Mouse (Mus musculus): ENCODE results near the gene Rbfox3. TPM values are rescaled to one million over a fixed set of nuclear protein-coding genes. Genes with fewer than 3 reads are reported as not detected.

Gene Rbfox3
- polyA plus RNA-seq, 1 experiment from 2014 or later, result not detected

DNA sequence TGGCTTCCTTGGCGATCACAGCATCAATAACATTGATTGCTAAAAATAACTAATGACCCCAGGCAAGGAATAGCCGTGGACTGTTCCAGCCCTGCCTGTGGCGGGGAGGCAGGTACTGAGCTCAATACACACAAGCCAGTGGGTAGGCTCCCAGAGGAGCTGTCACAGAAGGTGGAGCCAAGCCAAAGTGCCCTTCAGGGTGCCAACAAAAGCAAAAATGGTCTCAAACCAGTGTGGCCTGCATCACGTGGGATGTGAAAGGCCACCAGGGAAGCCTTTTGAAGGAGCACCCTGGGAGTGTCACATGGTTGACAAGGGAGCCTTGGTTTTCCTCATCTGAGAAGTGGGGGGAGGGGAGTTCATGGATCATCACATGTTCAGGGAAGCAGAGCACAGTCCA, 255.6 kb downstream of the Rbfox3 start:
- ChIA-PET CTCF (no interaction called here), POLR2A (no interaction called here)
- ATAC-seq (no peak), DNase-seq (ENCODE audit: low read depth, low spot score) (no peak)
- in situ Hi-C loops (cut with MboI; ENCODE audit: low pct_unique_long_range_greater_than_20kb), result no loop called here
- peaks cover 53% of the 10 kb centered on the region for H3K27me3 ChIP-seq
- TF ChIP-seq CTCF (IDR thresholded peaks at IDR 0.05), result no peak

GRCm38 (mm10) chr11:118653521-118654318, 257.7 kb downstream of the Rbfox3 start:
- CTCF ChIA-PET, result no interaction called here
- no peak for ATAC-seq
- in situ Hi-C loops (cut with MboI; ENCODE audit: low pct_unique_long_range_greater_than_20kb), result no loop called here
- peaks cover 57% of the 10 kb centered on the region for H3K27me3 ChIP-seq
- no peak for TF ChIP-seq CTCF (IDR thresholded peaks at IDR 0.05)
- POLR2A ChIA-PET, result interaction anchor here (0.6 kb wide), 1 partner anchor 475 kb away, joined by 3 read pairs; no protein-coding TSS in a partner anchor
- no peak for DNase-seq (ENCODE audit: low read depth, low spot score)

DNA sequence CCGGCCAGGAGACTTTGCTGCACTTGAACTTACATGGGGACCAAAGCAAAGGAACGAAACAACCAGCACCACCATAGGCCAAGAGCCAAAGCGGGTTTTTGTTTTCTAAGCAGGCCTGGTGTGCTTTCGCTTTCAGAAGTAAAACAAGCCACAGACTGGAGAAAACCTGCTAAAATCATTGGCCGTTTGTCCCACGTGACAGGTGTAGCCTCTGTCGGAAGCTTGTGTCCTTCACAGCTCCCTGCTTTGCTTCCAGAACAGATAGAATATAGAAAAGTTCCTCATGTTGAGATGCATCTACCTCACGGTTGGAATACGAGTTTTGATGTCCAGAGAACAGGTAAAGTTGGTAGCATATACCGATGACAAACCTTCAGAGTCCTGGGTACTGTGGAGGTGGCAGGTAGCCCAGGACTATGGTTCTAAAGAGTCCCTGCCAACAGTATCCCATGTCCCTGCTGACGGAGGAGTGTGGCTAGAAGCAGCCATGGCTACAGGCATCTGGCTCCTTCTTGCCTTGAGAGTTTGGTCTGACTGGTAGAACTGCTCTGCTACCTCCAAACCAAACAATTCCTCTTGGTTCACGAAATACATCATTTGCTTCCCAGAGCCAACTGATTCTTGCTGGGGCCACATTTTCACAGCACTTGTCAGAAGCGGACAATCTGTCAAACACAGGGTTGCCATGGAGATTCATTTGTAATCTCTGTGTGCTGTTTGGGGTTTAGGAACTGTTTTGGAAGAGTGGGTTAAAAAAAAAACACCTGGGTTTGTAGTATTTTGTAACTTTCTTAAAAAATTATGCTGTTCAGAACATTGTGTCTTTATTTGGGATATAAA, 258.8 kb downstream of the Rbfox3 start:
- in situ Hi-C loops (cut with MboI; ENCODE audit: low pct_unique_long_range_greater_than_20kb), result no loop called here
- TF ChIP-seq CTCF (IDR thresholded peaks at IDR 0.05), result no peak
- POLR2A ChIA-PET, result no interaction called here
- DNase-seq (ENCODE audit: low read depth, low spot score), result no peak
- ATAC-seq, result no peak
- H3K27me3 ChIP-seq, result peaks cover 55% of the 10 kb centered on the region
- CTCF ChIA-PET, result no interaction called here

GRCm38 (mm10) chr11:118648369-118648768, 263.0 kb downstream of the Rbfox3 start:
- peaks cover 57% of the 10 kb centered on the region for H3K27me3 ChIP-seq
- ATAC-seq (no peak), DNase-seq (ENCODE audit: low read depth, low spot score) (no peak)
- ChIA-PET POLR2A (interaction anchor here (0.6 kb wide), 1 partner anchor 123 kb away, joined by 3 read pairs; no protein-coding TSS in a partner anchor), CTCF (no interaction called here)
- in situ Hi-C loops (cut with MboI; ENCODE audit: low pct_unique_long_range_greater_than_20kb), result no loop called here
- TF ChIP-seq CTCF (IDR thresholded peaks at IDR 0.05), result no peak

DNA sequence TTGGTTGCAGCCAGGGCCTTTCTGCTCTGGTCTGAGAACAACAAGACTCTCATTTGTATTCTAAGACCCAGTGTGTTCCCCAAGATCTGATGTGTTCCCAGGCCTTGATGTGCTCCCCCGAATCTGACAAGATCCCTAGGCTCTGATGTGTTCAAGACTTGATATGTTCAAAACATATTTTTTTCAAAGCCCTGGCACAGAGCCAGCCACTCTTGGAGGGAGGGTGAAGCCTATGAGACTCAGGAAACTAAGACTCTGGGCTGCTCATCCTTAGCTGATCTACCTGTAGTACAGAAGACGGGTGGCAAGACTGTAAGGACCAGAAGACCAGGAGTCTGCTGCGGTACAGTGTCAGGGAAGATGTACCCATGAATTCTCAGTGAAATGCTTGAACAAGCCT, 264.5 kb downstream of the Rbfox3 start:
- peaks cover 51% of the 10 kb centered on the region for H3K27me3 ChIP-seq
- in situ Hi-C loops (cut with MboI; ENCODE audit: low pct_unique_long_range_greater_than_20kb), result no loop called here
- ATAC-seq (no peak), DNase-seq (ENCODE audit: low read depth, low spot score) (no peak)
- ChIA-PET CTCF (no interaction called here), POLR2A (no interaction called here)
- no peak for TF ChIP-seq CTCF (IDR thresholded peaks at IDR 0.05)

DNA sequence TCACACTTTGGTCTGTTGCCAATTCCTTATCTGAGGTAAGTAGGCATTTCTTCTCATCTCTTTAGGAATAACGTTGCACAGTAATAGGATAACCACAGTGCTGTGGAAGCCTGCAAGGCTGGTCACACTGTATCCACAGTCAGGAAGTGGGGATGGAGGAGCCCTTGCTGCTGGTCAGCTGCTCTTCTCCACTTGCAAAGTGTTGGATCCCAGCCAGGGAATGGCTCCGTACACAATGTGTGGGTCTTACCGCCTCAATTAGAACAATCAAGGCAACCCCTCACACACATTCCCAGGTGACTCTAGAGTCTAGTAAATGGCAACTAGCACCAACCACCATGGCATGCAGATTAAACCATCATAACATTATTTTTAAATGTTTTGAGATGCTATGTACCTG, 266.2 kb downstream of the Rbfox3 start:
- no peak for TF ChIP-seq CTCF (IDR thresholded peaks at IDR 0.05)
- in situ Hi-C loops (cut with MboI; ENCODE audit: low pct_unique_long_range_greater_than_20kb), result no loop called here
- no peak for ATAC-seq
- ChIA-PET CTCF (no interaction called here), POLR2A (no interaction called here)
- H3K27me3 ChIP-seq, result peaks cover 46% of the 10 kb centered on the region
- no peak for DNase-seq (ENCODE audit: low read depth, low spot score)

DNA sequence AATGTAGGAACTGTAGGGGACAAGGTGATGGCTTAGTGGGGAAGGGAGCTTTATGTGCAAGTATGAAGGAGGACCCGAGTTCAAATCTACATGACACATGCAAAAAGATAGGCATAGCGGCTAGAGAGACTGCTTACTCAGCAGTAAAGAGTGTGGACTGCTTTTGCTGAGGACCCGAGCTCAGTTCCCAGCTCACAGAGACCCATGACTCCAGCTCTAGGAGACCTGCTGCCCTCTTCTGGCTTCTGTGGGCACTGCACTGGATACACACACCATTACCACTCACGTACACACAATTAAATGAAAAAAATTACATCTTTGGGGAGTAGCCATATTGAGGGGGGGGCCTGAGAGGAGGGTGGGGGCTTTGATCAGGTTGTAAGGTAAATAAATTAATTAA, 270.7 kb downstream of the Rbfox3 start:
- ChIA-PET CTCF (no interaction called here), POLR2A (no interaction called here)
- in situ Hi-C loops (cut with MboI; ENCODE audit: low pct_unique_long_range_greater_than_20kb), result no loop called here
- peaks cover 26% of the 10 kb centered on the region for H3K27me3 ChIP-seq
- ATAC-seq (no peak), DNase-seq (ENCODE audit: low read depth, low spot score) (no peak)
- TF ChIP-seq CTCF (IDR thresholded peaks at IDR 0.05), result no peak

- POLR2A ChIA-PET, result no interaction called here
These were observed 273.7 kb downstream of the Rbfox3 start for GRCm38 (mm10) chr11:118637718-118638117.

GRCm38 (mm10) chr11:118634647-118635046, 276.8 kb downstream of the Rbfox3 start:
- TF ChIP-seq CTCF (IDR thresholded peaks at IDR 0.05), result no peak
- ChIA-PET POLR2A (no interaction called here), CTCF (no interaction called here)
- peaks cover 27% of the 10 kb centered on the region for H3K27me3 ChIP-seq
- no peak for DNase-seq (ENCODE audit: low read depth, low spot score)
- ATAC-seq, result no peak
- in situ Hi-C loops (cut with MboI; ENCODE audit: low pct_unique_long_range_greater_than_20kb), result no loop called here

More at GRCm38 (mm10) chr11:118637718-118638117, 273.7 kb downstream of the Rbfox3 start:
- TF ChIP-seq CTCF (IDR thresholded peaks at IDR 0.05), result no peak
- ATAC-seq, result no peak
- peaks cover 17% of the 10 kb centered on the region for H3K27me3 ChIP-seq
- in situ Hi-C loops (cut with MboI; ENCODE audit: low pct_unique_long_range_greater_than_20kb), result no loop called here
- CTCF ChIA-PET, result no interaction called here
- no peak for DNase-seq (ENCODE audit: low read depth, low spot score)

- DNase-seq (ENCODE audit: low read depth, low spot score) (no peak), ATAC-seq (no peak)
- ChIA-PET CTCF (no interaction called here), POLR2A (no interaction called here)
- H3K27me3 ChIP-seq, result peaks cover 48% of the 10 kb centered on the region
- TF ChIP-seq CTCF (IDR thresholded peaks at IDR 0.05), result no peak
- in situ Hi-C loops (cut with MboI; ENCODE audit: low pct_unique_long_range_greater_than_20kb), result no loop called here
These were observed 281.7 kb downstream of the Rbfox3 start for GRCm38 (mm10) chr11:118629718-118630117.

- ATAC-seq, result no peak
- ChIA-PET CTCF (no interaction called here), POLR2A (no interaction called here)
- in situ Hi-C loops (cut with MboI; ENCODE audit: low pct_unique_long_range_greater_than_20kb), result no loop called here
- peaks cover 47% of the 10 kb centered on the region for H3K27me3 ChIP-seq
- no peak for TF ChIP-seq CTCF (IDR thresholded peaks at IDR 0.05)
- DNase-seq (ENCODE audit: low read depth, low spot score), result no peak
These were observed 283.9 kb downstream of the Rbfox3 start for GRCm38 (mm10) chr11:118627541-118627940.
